Mouse (Mus musculus) liver, postnatal 0 days (tissue): Measurements from ENCODE around the gene Anapc11.

Experiments
- CTCF ChIP-seq: sonication (generic); IDR thresholded peaks from 2 replicates; pipeline ENCODE4 v1.5.1; 2016; ENCODE audit warnings: antibody characterized with exemption, low read depth
- EP300 ChIP-seq: IDR thresholded peaks from 2 replicates; pipeline ENCODE4 v1.6.1; 2016; ENCODE audit warnings: antibody characterized with exemption, low read depth, mild to moderate bottlenecking

DNA sequence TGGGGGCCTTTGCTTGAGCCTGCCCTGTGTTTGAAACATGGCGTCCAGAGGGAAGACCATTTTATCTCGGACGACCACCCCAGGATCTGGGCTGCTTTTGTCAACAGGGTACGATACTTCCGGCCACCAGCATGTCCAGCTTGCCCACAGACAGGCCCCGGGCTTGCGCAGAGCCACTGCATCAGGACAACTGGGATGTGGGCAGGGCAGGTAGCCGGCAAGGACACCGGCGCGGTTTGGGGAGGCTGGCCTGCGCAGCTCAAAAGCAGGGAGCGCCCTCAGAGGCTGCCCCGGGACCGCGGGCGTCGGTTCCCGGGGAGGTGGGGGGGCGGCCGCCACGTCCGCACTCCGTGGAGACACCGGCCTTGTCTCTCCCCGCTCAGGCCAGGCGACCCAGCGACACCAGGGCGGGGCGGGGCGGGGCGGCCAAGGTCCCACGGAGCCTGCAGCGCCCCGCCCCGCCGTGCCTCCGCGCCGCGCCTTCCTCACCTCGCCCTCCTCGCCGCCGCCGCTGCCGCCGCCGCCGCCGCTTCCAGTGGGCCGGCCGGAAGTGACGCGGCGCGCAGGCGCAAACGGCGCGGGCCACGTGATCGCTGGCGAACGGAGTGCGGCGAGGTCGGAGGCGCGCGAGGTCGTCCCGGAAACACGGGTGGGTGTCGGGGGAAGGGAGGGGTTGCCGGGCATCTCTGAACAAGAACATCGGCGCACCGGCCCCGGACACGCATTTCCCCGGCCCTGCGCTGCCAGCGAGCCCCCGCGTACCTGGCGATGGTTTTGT is 48.9 kb upstream of the Anapc11 start, which contains the start of gene Mcrip1:
- TF ChIP-seq CTCF (no peak), EP300 (no peak)
